Mouse (Mus musculus) liver, embryonic 15.5 days (tissue): ENCODE measurements around the gene Aig1. TPM values are rescaled to one million over a fixed set of nuclear protein-coding genes. Genes with fewer than 3 reads are reported as not detected.

ENCODE experiments used
- ATAC-seq: fragments of 200-750 bp; cut with Nextera tagmentation; 2 replicates; pipeline ENCODE4 v1.8.0; 2017; ENCODE audit warnings: moderate number of reproducible peaks, mild to moderate bottlenecking, moderate library complexity; ENCODE audit not compliant: insufficient read depth
- H3K27ac ChIP-seq: fragments of 300-500 bp; sonication (generic); replicated peaks from 2 replicates; pipeline ENCODE4 v1.5.1; 2015; ENCODE audit warnings: mild to moderate bottlenecking, inconsistent platforms
- H3K27me3 ChIP-seq: fragments of 300-500 bp; sonication (generic); 2 replicates; pipeline ENCODE4 v1.6.1; 2015; ENCODE audit warnings: mild to moderate bottlenecking, inconsistent platforms
- H3K36me3 ChIP-seq: fragments of 300-500 bp; sonication (generic); replicated peaks from 2 replicates; pipeline ENCODE4 v1.6.1; 2015; ENCODE audit warnings: moderate library complexity, mild to moderate bottlenecking, inconsistent platforms
- H3K4me1 ChIP-seq: fragments of 300-500 bp; sonication (generic); replicated peaks from 2 replicates; pipeline ENCODE4 v1.6.1; 2015; ENCODE audit warnings: inconsistent platforms
- H3K4me2 ChIP-seq: fragments of 300-500 bp; sonication (generic); 2 replicates; pipeline ENCODE4 v1.6.1; 2015; ENCODE audit warnings: moderate library complexity, mild to moderate bottlenecking, inconsistent platforms
- H3K4me3 ChIP-seq: fragments of 300-500 bp; sonication (generic); replicated peaks from 2 replicates; pipeline ENCODE4 v1.5.1; 2015; ENCODE audit warnings: mild to moderate bottlenecking, inconsistent platforms
- H3K9ac ChIP-seq: fragments of 300-500 bp; sonication (generic); 2 replicates; pipeline ENCODE4 v1.6.1; 2015; ENCODE audit warnings: moderate library complexity, mild to moderate bottlenecking, inconsistent platforms
- H3K9me3 ChIP-seq: fragments of 300-500 bp; sonication (generic); replicated peaks from 2 replicates; pipeline ENCODE4 v1.6.1; 2016; ENCODE audit warnings: inconsistent platforms
- WGBS: fragments of 180-500 bp; shearing (Covaris S2); methylation state at CpG from one replicate; pipeline ENCODE4 v1.1.7; 2015; ENCODE audit warnings: mixed read lengths; ENCODE audit not compliant: insufficient replicate concordance; 5-methylcytosine and 5-hydroxymethylcytosine counted together
- polyA plus RNA-seq: library from polyadenylated mRNA; unstranded; fragments of >200 nt; fragmentation: Nextera tagmentation; extraction: Ambion mirVana; gene quantifications from 2 replicates; pipeline ENCODE4 v1.2.1, GENCODE M21; 2015

Gene Aig1
- polyA plus RNA-seq, 1 experiment from 2014 or later: 14.5 TPM

- H3K4me1 ChIP-seq: peaks cover 24% of the 10 kb centered on the region
- H3K27me3 ChIP-seq: no peaks in the 10 kb centered on the region
- H3K4me2 ChIP-seq: peak overlapping the region; percentile 60
- 54% methylated on average over 4 of the region's 4 CpGs for WGBS
- H3K4me3 ChIP-seq: 0 out of 2 replicates have a peak overlapping the region, but pooled peaks have one; percentile 9
- H3K9me3 ChIP-seq: no peaks in the 10 kb centered on the region
- H3K27ac ChIP-seq: peak overlapping the region; percentile 84
- no peak overlapping the region for H3K9ac ChIP-seq
- no peaks in the 10 kb centered on the region for H3K36me3 ChIP-seq
- ATAC-seq: no peak
Measured at GRCm38 (mm10) chr10:13875038-13875420, 6.2 kb upstream of the Aig1 start.

GRCm38 (mm10) chr10:13874301-13875037 lies 5.7 kb upstream of the Aig1 start:
- Histone ChIP-seq H3K4me3 (peak overlapping the region; percentile 9; the same call in 1 of the 2 replicates), H3K36me3 (no peaks in the 10 kb centered on the region), H3K27me3 (no peaks in the 10 kb centered on the region), H3K9me3 (no peaks in the 10 kb centered on the region), H3K4me2 (peak overlapping the region; percentile 60), H3K9ac (no peak overlapping the region), H3K27ac (peak overlapping the region; percentile 84), H3K4me1 (peaks cover 29% of the 10 kb centered on the region)
- WGBS: 28% methylated on average over 10 of the region's 10 CpGs
- ATAC-seq: peak; percentile 97

DNA sequence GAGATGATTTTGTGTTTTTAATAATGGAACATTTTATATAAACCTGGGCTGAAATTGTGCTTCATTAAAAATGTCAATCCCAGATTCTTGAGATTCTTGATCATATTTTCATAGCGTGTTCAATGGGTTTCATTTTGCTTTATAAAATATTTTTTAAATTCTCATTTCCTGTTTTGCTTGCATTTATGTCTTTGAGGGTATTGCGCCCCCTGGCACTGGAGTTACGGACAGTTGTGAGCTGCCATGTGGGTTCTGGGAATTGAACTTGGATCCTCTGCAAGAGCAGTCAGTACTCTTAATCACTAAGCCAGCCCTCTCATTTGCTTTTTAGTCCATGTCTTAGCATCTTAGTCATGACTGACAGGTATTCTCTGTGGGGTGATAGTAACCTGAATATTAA lies 1.8 kb upstream of the Aig1 start:
- 69% methylated on average over 3 of the region's 3 CpGs for WGBS
- Histone ChIP-seq H3K27ac (no peak overlapping the region), H3K27me3 (no peaks in the 10 kb centered on the region), H3K4me3 (no peak overlapping the region), H3K9me3 (no peaks in the 10 kb centered on the region), H3K36me3 (no peaks in the 10 kb centered on the region), H3K4me2 (no peak overlapping the region), H3K4me1 (peaks cover 49% of the 10 kb centered on the region), H3K9ac (no peak overlapping the region)
- no peak for ATAC-seq

- peak overlapping the region; percentile 89 for H3K4me2 ChIP-seq
- no peaks in the 10 kb centered on the region for H3K36me3 ChIP-seq
- peaks cover 39% of the 10 kb centered on the region for H3K4me1 ChIP-seq
- ATAC-seq: no peak
- H3K9me3 ChIP-seq: no peaks in the 10 kb centered on the region
- peak overlapping the region; percentile 74 for H3K4me3 ChIP-seq
- H3K9ac ChIP-seq: peak overlapping the region; percentile 66; the same call in 1 of the 2 replicates
- 28% methylated on average over 13 of the region's 13 CpGs for WGBS
- H3K27ac ChIP-seq: peak overlapping the region; percentile 39
- H3K27me3 ChIP-seq: no peaks in the 10 kb centered on the region
Measured at GRCm38 (mm10) chr10:13869322-13870035, 699 bp upstream of the Aig1 start.

- Histone ChIP-seq H3K27me3 (no peaks in the 10 kb centered on the region), H3K4me3 (no peak overlapping the region), H3K36me3 (no peaks in the 10 kb centered on the region), H3K4me2 (no peak overlapping the region), H3K27ac (no peak overlapping the region), H3K9me3 (no peaks in the 10 kb centered on the region), H3K4me1 (peaks cover 29% of the 10 kb centered on the region), H3K9ac (no peak overlapping the region)
- WGBS: 65% methylated on average over 4 of the region's 4 CpGs
- no peak for ATAC-seq
Measured at GRCm38 (mm10) chr10:13866391-13866790, 2.4 kb downstream of the Aig1 start.

DNA sequence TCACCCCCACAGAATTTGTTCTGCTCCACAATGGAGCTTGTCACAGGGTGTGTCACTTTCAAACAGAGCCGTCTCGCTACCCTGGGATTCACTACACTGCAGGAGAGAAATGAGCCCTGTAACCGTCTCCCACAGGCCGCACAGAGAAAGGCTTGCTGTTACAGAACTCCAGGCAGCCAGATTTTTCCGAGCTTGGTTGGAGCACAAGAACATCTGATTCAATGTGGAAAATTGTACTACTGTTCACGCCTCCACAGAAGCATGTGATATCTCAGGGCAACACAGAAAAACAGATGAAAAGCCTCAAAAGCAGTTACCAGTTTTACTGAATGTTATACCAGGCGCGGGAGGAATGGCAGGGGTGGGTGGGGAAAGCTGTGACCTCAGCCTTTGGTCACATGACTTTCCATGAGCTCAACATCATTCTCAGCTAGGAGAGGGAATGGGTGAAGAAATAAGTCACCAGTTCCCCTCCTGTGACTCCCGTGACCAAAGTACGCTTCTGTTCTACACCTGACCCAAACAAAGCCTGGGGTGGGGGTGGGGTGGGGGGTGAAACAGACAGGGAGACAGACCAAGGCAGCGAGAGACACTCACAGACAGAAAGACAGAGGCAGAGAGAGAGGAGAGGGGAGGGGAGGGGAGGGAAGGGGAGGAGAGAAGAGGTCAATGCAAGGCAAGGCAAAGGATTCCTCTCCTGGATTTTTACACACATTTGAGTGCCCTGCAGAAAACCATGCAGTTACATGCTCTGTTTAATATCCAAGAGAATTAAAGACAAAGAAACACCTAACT lies 7.5 kb downstream of the Aig1 start:
- Histone ChIP-seq H3K4me1 (peaks cover 2% of the 10 kb centered on the region; the same call in 1 of the 2 replicates), H3K27me3 (no peaks in the 10 kb centered on the region), H3K9ac (no peak overlapping the region), H3K4me3 (no peak overlapping the region), H3K4me2 (0 out of 2 replicates have a peak overlapping the region, but pooled peaks have one; percentile 3), H3K9me3 (no peaks in the 10 kb centered on the region), H3K36me3 (no peaks in the 10 kb centered on the region), H3K27ac (no peak overlapping the region)
- 55% methylated on average over 11 of the region's 11 CpGs for WGBS
- peak; percentile 47; the same call in 1 of the 2 replicates for ATAC-seq

DNA sequence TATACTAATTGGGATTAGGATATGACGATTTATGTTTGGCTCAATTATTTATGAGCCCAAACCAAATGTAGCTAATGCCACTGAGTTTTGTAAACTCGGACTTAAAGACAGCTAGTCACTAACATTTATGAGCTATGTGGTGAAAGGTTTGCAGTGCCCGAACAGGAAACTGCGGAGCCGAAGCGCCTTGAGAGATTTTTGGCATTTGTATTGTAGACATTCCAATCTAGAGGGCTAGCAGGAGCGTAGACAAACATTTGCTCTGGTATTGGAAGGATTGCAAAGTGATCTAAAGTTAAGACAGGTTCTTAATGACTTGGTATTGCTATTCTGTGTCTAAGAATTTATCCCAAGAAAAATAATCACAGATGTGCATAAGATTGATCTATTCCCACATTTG lies 12.3 kb downstream of the Aig1 start:
- no peak for ATAC-seq
- H3K36me3 ChIP-seq: no peaks in the 10 kb centered on the region
- H3K4me2 ChIP-seq: no peak overlapping the region
- H3K9me3 ChIP-seq: no peaks in the 10 kb centered on the region
- no peaks in the 10 kb centered on the region; the same call in 1 of the 2 replicates for H3K4me1 ChIP-seq
- no peak overlapping the region for H3K4me3 ChIP-seq
- H3K27ac ChIP-seq: no peak overlapping the region
- no peak overlapping the region for H3K9ac ChIP-seq
- 73% methylated on average over 7 of the region's 7 CpGs for WGBS
- no peaks in the 10 kb centered on the region for H3K27me3 ChIP-seq

DNA sequence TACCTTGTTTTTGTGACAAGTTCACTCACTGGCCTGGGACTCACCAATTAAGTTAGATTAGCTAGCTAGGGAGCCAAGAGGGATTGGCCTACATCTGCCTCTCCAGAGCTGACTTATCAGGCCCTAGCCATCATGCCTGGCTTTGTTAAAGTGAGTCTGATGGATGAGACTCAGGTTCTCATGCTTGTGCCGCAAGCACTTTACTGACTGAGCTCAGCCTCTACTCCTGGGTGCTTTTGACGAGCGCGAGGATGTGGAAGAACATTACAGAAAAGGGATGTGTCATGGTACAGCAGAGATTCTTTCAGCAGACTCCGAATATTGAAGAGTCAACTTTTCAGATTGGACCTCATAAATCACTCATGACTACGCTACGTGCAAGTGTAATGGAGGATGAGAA lies 12.8 kb downstream of the Aig1 start:
- ATAC-seq: no peak
- WGBS: 82% methylated on average over 7 of the region's 7 CpGs
- Histone ChIP-seq H3K27me3 (no peaks in the 10 kb centered on the region), H3K4me3 (no peak overlapping the region), H3K36me3 (no peaks in the 10 kb centered on the region), H3K4me1 (no peaks in the 10 kb centered on the region), H3K9me3 (no peaks in the 10 kb centered on the region), H3K27ac (no peak overlapping the region), H3K9ac (no peak overlapping the region), H3K4me2 (no peak overlapping the region)

GRCm38 (mm10) chr10:13855111-13855510 lies 13.7 kb downstream of the Aig1 start:
- Histone ChIP-seq H3K36me3 (no peaks in the 10 kb centered on the region), H3K27ac (no peak overlapping the region), H3K9me3 (no peaks in the 10 kb centered on the region), H3K4me3 (no peak overlapping the region), H3K27me3 (no peaks in the 10 kb centered on the region), H3K9ac (no peak overlapping the region), H3K4me2 (no peak overlapping the region), H3K4me1 (no peaks in the 10 kb centered on the region)
- ATAC-seq: no peak
- WGBS: 65% methylated on average over 3 of the region's 3 CpGs

- ATAC-seq: no peak
- H3K4me3 ChIP-seq: no peak overlapping the region
- H3K27me3 ChIP-seq: no peaks in the 10 kb centered on the region
- WGBS: 58% methylated on average over 3 of the region's 3 CpGs
- no peak overlapping the region for H3K27ac ChIP-seq
- H3K4me1 ChIP-seq: no peaks in the 10 kb centered on the region
- no peak overlapping the region for H3K4me2 ChIP-seq
- no peak overlapping the region for H3K9ac ChIP-seq
- H3K9me3 ChIP-seq: no peaks in the 10 kb centered on the region
- no peaks in the 10 kb centered on the region for H3K36me3 ChIP-seq
Measured at GRCm38 (mm10) chr10:13850071-13850470, 18.7 kb downstream of the Aig1 start.

- H3K36me3 ChIP-seq: no peaks in the 10 kb centered on the region
- 84% methylated on average over 2 of the region's 2 CpGs for WGBS
- ATAC-seq: no peak
Measured at GRCm38 (mm10) chr10:13849205-13849604, 19.6 kb downstream of the Aig1 start.

More at GRCm38 (mm10) chr10:13849205-13849604, 19.6 kb downstream of the Aig1 start:
- H3K4me1 ChIP-seq: no peaks in the 10 kb centered on the region
- H3K9me3 ChIP-seq: no peaks in the 10 kb centered on the region
- H3K27me3 ChIP-seq: no peaks in the 10 kb centered on the region
- H3K4me2 ChIP-seq: no peak overlapping the region
- H3K4me3 ChIP-seq: no peak overlapping the region
- no peak overlapping the region for H3K9ac ChIP-seq
- no peak overlapping the region for H3K27ac ChIP-seq
